Mouse (Mus musculus) liver, embryonic 13.5 days (tissue): Measurements from ENCODE around the gene Aqp6. TPM values are rescaled to one million over a fixed set of nuclear protein-coding genes. Genes with fewer than 3 reads are reported as not detected.

Source experiments
- ATAC-seq: fragments of 200-750 bp; cut with Nextera tagmentation; 2 replicates; pipeline ENCODE4 v1.8.0; 2017; ENCODE audit warnings: low read depth, mild to moderate bottlenecking, moderate number of reproducible peaks, moderate library complexity
- DNase-seq: peaks from one replicate; pipeline ENCODE4 v3.0.0; 2022
- H3K27ac ChIP-seq: fragments of 300-500 bp; sonication (generic); 2 replicates; pipeline ENCODE4 v1.5.1; 2015; ENCODE audit warnings: moderate library complexity, mild to moderate bottlenecking, inconsistent platforms
- H3K27me3 ChIP-seq: fragments of 300-500 bp; sonication (generic); 2 replicates; pipeline ENCODE4 v1.6.1; 2015; ENCODE audit warnings: mild to moderate bottlenecking, inconsistent platforms
- H3K36me3 ChIP-seq: fragments of 300-500 bp; sonication (generic); 2 replicates; pipeline ENCODE4 v1.6.1; 2015; ENCODE audit warnings: mild to moderate bottlenecking, inconsistent platforms
- H3K4me1 ChIP-seq: fragments of 300-500 bp; sonication (generic); replicated peaks from 2 replicates; pipeline ENCODE4 v1.6.1; 2015; ENCODE audit warnings: inconsistent platforms
- H3K4me2 ChIP-seq: fragments of 300-500 bp; sonication (generic); 2 replicates; pipeline ENCODE4 v1.6.1; 2015; ENCODE audit warnings: inconsistent platforms, mild to moderate bottlenecking, moderate library complexity
- H3K4me3 ChIP-seq: fragments of 300-500 bp; sonication (generic); replicated peaks from 2 replicates; pipeline ENCODE4 v1.5.1; 2015; ENCODE audit warnings: mild to moderate bottlenecking, inconsistent platforms
- H3K9ac ChIP-seq: fragments of 300-500 bp; sonication (generic); 2 replicates; pipeline ENCODE4 v1.6.1; 2015; ENCODE audit warnings: mild to moderate bottlenecking, inconsistent platforms
- H3K9me3 ChIP-seq: fragments of 300-500 bp; sonication (generic); replicated peaks from 2 replicates; pipeline ENCODE4 v1.6.1; 2016; ENCODE audit warnings: inconsistent platforms
- WGBS: fragments of 180-500 bp; shearing (Covaris S2); methylation state at CpG from one replicate; pipeline ENCODE4 v1.1.7; 2015; ENCODE audit not compliant: insufficient replicate concordance; 5-methylcytosine and 5-hydroxymethylcytosine counted together
- polyA plus RNA-seq: library from polyadenylated mRNA; unstranded; fragments of >200 nt; fragmentation: Nextera tagmentation; extraction: Ambion mirVana; gene quantifications from 2 replicates; pipeline ENCODE4 v1.2.1, GENCODE M21; 2015

Aqp6 gene
- polyA plus RNA-seq, 1 experiment from 2014 or later, result not detected

DNA sequence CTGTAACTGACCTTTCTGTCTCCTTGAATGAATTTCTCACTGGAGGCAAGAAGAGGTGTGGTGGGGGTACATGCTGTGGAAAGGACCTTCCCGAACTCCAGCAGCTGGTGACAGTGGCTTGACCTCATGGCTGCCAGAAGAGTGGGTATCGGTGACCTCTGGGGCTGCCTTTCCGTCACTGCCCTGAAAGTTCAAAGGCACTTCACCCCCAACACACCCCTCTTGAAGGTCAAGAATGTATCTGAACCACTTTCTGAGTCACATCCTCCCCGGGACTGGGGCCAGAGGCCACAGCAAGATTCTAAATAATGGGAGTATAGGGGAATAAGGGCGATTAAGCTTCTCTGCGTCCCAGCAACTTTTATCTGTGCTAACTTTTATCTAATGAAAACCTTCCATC, 15.5 kb upstream of the Aqp6 start:
- H3K36me3 ChIP-seq, result no peaks in the 10 kb centered on the region
- no peaks in the 10 kb centered on the region for H3K9me3 ChIP-seq
- peaks cover 99% of the 10 kb centered on the region for H3K27me3 ChIP-seq
- no peak overlapping the region for H3K9ac ChIP-seq
- no peak overlapping the region for H3K27ac ChIP-seq
- no peak for ATAC-seq
- no peak for DNase-seq
- H3K4me1 ChIP-seq, result peaks cover 9% of the 10 kb centered on the region; the same call in 1 of the 2 replicates
- no peak overlapping the region for H3K4me2 ChIP-seq
- H3K4me3 ChIP-seq, result no peak overlapping the region
- 50% methylated on average over 6 of the region's 6 CpGs for WGBS

DNA sequence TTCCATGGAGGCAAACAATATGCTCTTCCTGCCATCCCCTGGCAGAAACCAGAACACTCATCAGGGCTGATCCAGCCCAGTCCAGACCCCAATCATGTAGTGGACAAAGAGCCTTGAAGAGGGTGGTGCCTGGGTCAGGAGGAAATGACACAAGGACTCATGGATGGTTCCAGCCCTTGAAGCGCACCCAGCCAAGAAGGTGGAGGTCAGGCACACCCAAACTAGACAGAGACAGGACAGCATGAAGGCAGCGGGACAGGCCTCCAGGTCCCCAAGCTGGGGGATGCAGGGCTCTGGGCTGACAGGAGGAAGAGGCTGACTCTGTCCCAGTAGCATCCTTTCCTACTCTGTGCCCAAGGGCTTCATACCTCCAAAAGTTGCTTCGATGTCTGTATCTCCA, 14.7 kb upstream of the Aqp6 start:
- Histone ChIP-seq H3K9me3 (no peaks in the 10 kb centered on the region), H3K9ac (no peak overlapping the region), H3K27me3 (peaks cover 99% of the 10 kb centered on the region), H3K36me3 (no peaks in the 10 kb centered on the region), H3K4me3 (no peak overlapping the region), H3K4me2 (no peak overlapping the region), H3K27ac (no peak overlapping the region), H3K4me1 (peaks cover 9% of the 10 kb centered on the region; the same call in 1 of the 2 replicates)
- 63% methylated on average over 3 of the region's 3 CpGs for WGBS
- DNase-seq (no peak), ATAC-seq (no peak)

DNA sequence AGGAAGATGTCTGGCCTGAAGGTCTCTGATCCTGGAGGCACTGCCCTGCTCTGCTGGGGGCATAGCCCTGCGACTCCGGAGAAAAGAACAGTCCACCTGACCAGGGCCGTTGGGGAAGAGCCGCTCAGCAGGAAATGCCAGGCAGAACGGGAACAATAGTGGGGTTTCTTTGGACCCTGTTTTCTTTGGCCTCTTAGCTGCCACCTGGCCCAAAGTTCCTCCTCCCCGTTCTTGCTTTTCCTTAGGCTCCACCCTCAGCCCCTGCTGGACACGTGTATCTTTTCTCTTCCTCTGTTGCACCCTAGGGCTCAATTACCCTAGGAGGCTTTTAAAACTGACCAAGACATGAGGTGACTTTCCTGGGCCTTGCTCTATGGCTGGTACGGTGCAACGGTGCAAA, 12.0 kb upstream of the Aqp6 start:
- no peak overlapping the region for H3K4me2 ChIP-seq
- WGBS, result 7% methylated on average over 9 of the region's 9 CpGs
- no peaks in the 10 kb centered on the region for H3K9me3 ChIP-seq
- no peak for ATAC-seq
- H3K4me1 ChIP-seq, result peaks cover 7% of the 10 kb centered on the region; the same call in 1 of the 2 replicates
- no peak overlapping the region for H3K9ac ChIP-seq
- H3K4me3 ChIP-seq, result no peak overlapping the region
- no peak for DNase-seq
- H3K36me3 ChIP-seq, result no peaks in the 10 kb centered on the region
- peaks cover 100% of the 10 kb centered on the region for H3K27me3 ChIP-seq
- H3K27ac ChIP-seq, result no peak overlapping the region

DNA sequence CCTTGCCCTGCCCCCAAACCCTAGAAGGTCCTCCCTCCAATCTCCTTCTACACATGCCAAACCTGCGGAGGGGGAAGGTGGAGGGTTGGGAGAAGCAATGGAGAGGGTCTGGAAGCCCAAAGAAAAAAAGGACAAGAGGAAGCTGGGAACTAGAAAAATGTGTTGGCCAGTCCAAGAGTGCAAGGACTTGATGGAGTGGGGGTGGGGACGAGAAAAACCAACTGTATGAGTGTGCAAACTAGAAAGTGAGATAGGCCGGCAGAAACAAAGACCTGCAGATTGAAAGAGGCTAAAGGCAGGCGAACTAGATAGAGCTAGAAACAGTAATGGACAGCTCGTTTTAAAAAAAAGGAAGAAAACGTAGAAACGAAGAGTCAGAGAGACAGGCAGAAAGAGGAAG, 11.5 kb upstream of the Aqp6 start:
- whole genome bisulfite sequencing, result 8% methylated on average over 7 of the region's 7 CpGs
- H3K36me3 ChIP-seq, result no peaks in the 10 kb centered on the region
- no peak overlapping the region for H3K4me3 ChIP-seq
- H3K4me2 ChIP-seq, result no peak overlapping the region
- H3K9ac ChIP-seq, result no peak overlapping the region
- DNase-seq, result no peak
- peaks cover 100% of the 10 kb centered on the region for H3K27me3 ChIP-seq
- peaks cover 2% of the 10 kb centered on the region; the same call in 1 of the 2 replicates for H3K4me1 ChIP-seq
- no peak overlapping the region for H3K27ac ChIP-seq
- ATAC-seq, result no peak
- H3K9me3 ChIP-seq, result no peaks in the 10 kb centered on the region

DNA sequence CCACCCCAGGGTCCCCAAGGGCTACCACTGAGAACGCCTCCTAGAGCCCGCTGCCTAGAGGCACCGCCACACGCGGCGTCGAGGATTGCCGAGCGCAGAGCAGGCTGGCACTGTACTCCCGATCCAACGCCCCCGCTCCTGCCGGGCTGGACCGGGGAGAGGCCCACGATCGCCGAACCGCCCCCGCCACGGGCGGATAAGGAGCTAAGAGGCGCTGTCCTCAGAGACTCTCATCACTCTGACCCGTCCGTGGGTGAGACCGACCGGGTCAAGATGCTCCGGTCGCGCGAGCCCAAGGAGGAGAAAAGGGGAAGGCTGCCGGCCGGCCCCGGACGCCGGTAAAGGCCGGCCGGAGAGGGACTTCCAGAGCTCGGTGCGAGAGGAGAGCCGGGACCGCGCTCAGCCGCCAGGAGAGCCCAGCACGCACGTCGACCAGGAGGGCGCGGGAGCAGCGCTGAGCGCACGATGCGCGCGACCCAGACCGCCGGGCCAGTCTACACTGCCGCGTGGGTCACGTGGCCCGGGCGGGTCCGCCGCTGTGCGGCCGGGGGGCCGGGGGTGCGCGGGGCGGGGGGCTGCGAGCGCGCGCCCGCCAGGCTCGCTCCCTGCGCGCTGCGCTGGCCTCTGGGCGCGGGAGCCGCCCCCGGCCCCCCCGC, 10.6 kb upstream of the Aqp6 start, which contains the start of gene Aqp5:
Gene Aqp5, plus strand, starts transcription at position 354 of the 656 bp plus-strand sequence.
- 2% methylated on average over 83 of the region's 83 CpGs for WGBS
- DNase-seq, result no peak
- peak within 1 kb of the TSS; percentile 30 for H3K4me3 ChIP-seq

DNA sequence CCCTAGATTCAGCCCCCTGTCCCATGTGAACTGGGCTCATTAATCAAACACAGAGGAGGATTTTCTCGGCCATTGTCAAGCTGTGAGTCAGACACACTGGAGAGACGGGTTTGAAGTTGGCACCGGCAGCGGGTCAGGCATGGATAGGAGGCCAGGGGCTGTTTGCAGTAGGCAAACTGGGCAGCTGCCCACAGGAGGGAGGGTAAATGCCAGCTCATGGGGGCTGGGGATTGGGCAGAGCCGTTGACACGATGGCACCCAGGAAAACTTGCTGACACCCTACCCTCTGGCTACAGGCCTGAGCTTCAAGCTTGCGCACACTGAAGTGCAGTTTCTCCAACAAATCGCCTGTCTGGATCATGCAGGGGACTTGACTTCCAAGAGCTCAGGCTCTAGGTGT, 9.0 kb upstream of the Aqp6 start:
- no peak overlapping the region for H3K27ac ChIP-seq
- H3K4me1 ChIP-seq, result peaks cover 3% of the 10 kb centered on the region; the same call in 1 of the 2 replicates
- H3K36me3 ChIP-seq, result no peaks in the 10 kb centered on the region
- ATAC-seq, result no peak
- H3K27me3 ChIP-seq, result peaks cover 93% of the 10 kb centered on the region
- 68% methylated on average over 8 of the region's 8 CpGs for WGBS
- no peak overlapping the region for H3K9ac ChIP-seq
- no peaks in the 10 kb centered on the region for H3K9me3 ChIP-seq
- no peak overlapping the region for H3K4me3 ChIP-seq
- DNase-seq, result no peak
- no peak overlapping the region for H3K4me2 ChIP-seq

More for the DNA sequence above, 10.6 kb upstream of the Aqp6 start, which contains the start of gene Aqp5:
- no peaks in the 10 kb centered on the region for H3K9me3 ChIP-seq
- H3K27ac ChIP-seq, result no peak within 1 kb of the TSS
- H3K9ac ChIP-seq, result no peak within 1 kb of the TSS
- H3K36me3 ChIP-seq, result no peaks in the 10 kb centered on the region
- H3K4me2 ChIP-seq, result peak within 1 kb of the TSS; percentile 48
- peaks cover 100% of the 10 kb centered on the region for H3K27me3 ChIP-seq
- no peaks in the 10 kb centered on the region; the same call in 1 of the 2 replicates for H3K4me1 ChIP-seq
- ATAC-seq, result no peak

DNA sequence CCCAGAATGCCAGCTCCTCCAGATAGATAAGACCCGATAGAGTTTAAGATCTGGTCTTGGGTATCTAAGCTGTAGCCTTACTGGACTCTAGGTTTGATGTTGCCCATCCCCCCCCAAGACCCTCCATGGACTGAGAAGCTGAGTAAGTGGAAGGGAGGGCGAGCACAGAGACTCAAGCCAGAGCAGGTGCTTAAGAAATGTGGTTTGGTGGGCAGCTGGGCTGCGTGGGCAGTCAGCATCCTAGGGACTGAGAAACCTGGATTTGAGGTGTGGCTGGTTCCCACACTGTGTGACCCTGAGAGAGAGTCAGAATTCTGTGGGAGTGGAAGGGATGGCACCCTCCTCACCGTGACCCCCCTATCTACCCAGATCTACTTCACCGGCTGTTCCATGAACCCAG, 8.3 kb upstream of the Aqp6 start:
- Histone ChIP-seq H3K9me3 (no peaks in the 10 kb centered on the region), H3K27ac (no peak overlapping the region), H3K27me3 (peaks cover 93% of the 10 kb centered on the region), H3K4me3 (no peak overlapping the region), H3K36me3 (no peaks in the 10 kb centered on the region), H3K4me1 (peaks cover 3% of the 10 kb centered on the region; the same call in 1 of the 2 replicates), H3K9ac (no peak overlapping the region), H3K4me2 (no peak overlapping the region)
- ATAC-seq, result no peak
- no peak for DNase-seq
- 58% methylated on average over 5 of the region's 5 CpGs for WGBS

DNA sequence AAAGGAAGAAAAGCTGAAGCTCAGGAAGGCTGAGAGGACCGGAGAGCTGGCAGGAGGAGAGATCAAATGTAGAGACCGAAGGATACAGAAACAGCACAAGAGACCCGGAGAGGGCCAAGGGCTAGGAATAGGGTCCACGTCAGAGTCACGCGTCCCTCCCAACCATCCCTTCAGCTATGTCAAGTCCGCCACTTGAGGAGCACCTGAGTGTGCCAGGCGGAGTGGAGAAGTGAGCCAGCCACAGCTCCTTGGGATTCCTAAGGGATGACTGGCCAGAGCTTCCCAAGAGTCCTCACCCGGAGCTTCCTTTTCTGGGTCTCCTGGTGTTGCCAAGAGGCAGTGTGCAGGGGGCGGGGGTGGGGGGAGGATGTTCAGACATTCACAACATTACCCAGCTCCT, 6.2 kb upstream of the Aqp6 start:
- Histone ChIP-seq H3K27ac (no peak overlapping the region), H3K9me3 (no peaks in the 10 kb centered on the region), H3K36me3 (no peaks in the 10 kb centered on the region), H3K4me1 (peaks cover 3% of the 10 kb centered on the region; the same call in 1 of the 2 replicates), H3K27me3 (peaks cover 93% of the 10 kb centered on the region), H3K4me3 (no peak overlapping the region), H3K4me2 (no peak overlapping the region), H3K9ac (no peak overlapping the region)
- DNase-seq (no peak), ATAC-seq (no peak)
- 63% methylated on average over 10 of the region's 10 CpGs for WGBS

DNA sequence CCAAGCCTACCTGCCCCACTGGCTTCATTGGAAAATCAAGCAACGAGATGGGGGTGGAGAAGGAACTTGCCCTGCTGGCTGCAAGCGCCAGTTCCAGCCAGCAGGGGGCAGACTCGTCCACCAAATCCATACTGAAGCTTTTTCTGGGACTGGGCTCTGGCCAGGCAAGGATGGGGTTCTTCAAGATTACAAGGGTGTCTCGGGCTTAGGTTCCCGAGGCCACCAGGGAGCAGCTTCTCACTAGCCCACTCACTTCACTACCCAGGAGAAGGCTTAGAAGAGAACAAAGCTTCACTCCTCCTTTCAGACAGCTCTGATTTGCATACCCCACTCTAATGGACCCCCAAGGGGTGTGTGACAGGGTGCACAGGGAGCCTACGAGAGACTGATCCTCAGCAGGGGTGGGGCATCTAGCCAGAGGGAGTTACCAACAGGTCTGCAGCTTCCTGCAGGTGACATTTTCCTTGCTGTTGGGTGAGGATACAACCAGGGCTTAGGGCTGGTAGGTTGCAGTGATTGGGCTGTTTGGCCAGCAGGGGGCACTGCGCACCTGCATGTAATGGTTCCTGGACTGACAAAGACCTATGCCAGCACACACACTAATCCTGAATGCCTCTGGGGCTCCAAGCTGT, 5.0 kb upstream of the Aqp6 start:
- no peak overlapping the region for H3K27ac ChIP-seq
- H3K9me3 ChIP-seq, result no peaks in the 10 kb centered on the region
- ATAC-seq (peak; percentile 74), DNase-seq (peak; percentile 58)
- H3K4me2 ChIP-seq, result no peak overlapping the region
- peaks cover 93% of the 10 kb centered on the region for H3K27me3 ChIP-seq
- no peak overlapping the region for H3K9ac ChIP-seq
- H3K36me3 ChIP-seq, result no peaks in the 10 kb centered on the region
- 0 out of 2 replicates have a peak, but pooled peaks cover 3% of the 10 kb centered on the region for H3K4me1 ChIP-seq
- no peak overlapping the region for H3K4me3 ChIP-seq
- WGBS, result 0% methylated on average over 7 of the region's 7 CpGs

DNA sequence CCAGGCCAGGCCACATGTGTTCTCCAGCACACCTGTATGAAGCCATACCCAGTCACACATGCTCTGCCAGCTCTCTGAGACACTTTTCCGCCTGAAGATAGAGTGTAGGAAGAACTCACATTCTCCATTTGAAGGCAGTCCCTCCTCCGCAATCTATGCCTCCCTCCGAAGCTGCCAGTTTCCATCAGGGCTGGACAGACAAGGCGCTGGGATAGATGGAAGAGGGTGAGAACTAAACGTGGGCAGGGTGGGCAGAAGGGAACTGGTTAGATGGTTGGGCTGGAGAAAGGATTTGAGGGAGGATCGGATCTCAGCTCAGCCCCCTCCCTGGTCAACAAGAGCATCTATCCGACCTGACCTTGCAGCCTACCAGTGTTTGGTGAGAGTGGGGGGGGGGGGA, 4.4 kb upstream of the Aqp6 start:
- Histone ChIP-seq H3K9me3 (no peaks in the 10 kb centered on the region), H3K27ac (no peak overlapping the region), H3K4me2 (no peak overlapping the region), H3K36me3 (no peaks in the 10 kb centered on the region), H3K27me3 (peaks cover 92% of the 10 kb centered on the region), H3K9ac (no peak overlapping the region), H3K4me3 (no peak overlapping the region), H3K4me1 (0 out of 2 replicates have a peak, but pooled peaks cover 3% of the 10 kb centered on the region)
- ATAC-seq (no peak), DNase-seq (no peak)
- WGBS, result 49% methylated on average over 7 of the region's 7 CpGs

DNA sequence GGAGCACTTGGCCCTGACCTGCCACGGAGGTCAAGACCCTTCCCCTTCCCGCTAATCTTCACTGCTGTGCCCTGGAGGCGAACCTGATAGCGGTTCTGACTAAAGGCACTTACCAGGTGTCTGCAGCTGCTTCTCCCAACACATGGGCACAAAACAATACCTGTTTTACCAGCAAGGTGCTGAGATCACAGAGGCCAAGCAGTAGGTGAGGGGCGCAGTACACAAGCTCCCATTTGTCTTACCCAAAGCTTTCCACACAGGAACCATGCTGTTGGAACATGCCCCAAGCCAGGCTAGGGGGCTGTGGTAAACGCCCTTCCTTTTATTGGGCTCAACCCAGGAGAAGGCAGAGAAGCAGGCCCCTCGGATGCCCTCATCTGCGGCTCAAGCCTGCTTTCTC, 3.6 kb upstream of the Aqp6 start:
- Histone ChIP-seq H3K9ac (no peak overlapping the region), H3K4me2 (no peak overlapping the region), H3K27me3 (peaks cover 90% of the 10 kb centered on the region), H3K27ac (no peak overlapping the region), H3K9me3 (no peaks in the 10 kb centered on the region), H3K36me3 (no peaks in the 10 kb centered on the region), H3K4me3 (no peak overlapping the region), H3K4me1 (0 out of 2 replicates have a peak, but pooled peaks cover 3% of the 10 kb centered on the region)
- ATAC-seq, result no peak
- DNase-seq, result no peak
- WGBS, result 33% methylated on average over 8 of the region's 8 CpGs
